Mouse (Mus musculus): ENCODE data around the gene Fam107b. TPM values are rescaled to one million over a fixed set of nuclear protein-coding genes. Genes with fewer than 3 reads are reported as not detected.

Fam107b gene
- polyA plus RNA-seq, 1 experiment from 2014 or later = 25.1 TPM

DNA sequence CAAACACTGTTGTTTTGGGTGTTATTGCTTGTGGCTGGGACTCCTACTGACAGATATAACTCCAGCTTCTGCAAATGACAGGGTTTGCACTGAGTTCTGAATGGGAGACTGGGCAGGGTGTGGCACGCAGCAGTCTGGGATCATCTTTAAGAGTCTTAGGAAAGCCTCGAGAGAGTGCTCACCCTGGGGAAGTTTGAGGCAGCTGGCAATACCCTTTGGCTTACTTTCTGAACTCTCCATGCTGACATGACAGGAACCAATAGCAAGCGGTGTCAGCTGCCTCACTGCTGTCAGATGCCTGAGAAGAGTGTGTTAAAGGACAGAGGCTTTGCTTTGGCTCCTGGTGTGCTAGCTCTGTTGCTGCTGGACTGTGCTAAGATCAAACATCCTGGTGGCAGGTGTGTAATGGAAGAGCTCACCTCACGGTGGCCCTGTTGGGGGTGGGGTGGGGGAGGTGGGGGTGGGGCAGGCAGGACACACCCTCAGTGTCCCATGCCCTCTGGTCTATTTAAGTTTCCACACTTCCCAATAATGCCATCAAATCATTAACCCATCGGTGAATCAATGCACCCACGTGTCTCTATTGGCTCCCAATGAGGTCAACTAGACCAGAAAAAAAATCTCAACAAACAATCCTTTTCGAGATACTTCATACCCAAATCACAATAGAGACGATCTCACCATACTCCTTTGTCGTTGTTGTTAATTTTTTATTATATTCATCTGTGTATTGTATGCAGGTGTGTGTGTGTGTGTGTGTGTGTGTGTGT is 70.9 kb downstream of the Fam107b start:
- H3K27me3 ChIP-seq (replicated peaks) = no peaks in the 10 kb centered on the region
- H3K4me2 ChIP-seq = no peak overlapping the region
- H3K9ac ChIP-seq = no peak overlapping the region
- WGBS = 72% methylated on average over 9 of the region's 9 CpGs
- no peaks in the 10 kb centered on the region for H3K4me1 ChIP-seq
- no peaks in the 10 kb centered on the region for H3K36me3 ChIP-seq
- no peak overlapping the region for H3K27ac ChIP-seq (replicated peaks)
- no peak overlapping the region for H3K4me3 ChIP-seq
- no peaks in the 10 kb centered on the region for H3K9me3 ChIP-seq
- ATAC-seq (ENCODE audit: extremely low read depth, insufficient number of reproducible peaks, low FRiP score, low TSS enrichment) = no peak

- H3K9ac ChIP-seq = no peak overlapping the region
- H3K4me2 ChIP-seq = no peak overlapping the region
- H3K36me3 ChIP-seq = no peaks in the 10 kb centered on the region
- ATAC-seq (ENCODE audit: extremely low read depth, insufficient number of reproducible peaks, low FRiP score, low TSS enrichment) = no peak
- H3K4me3 ChIP-seq = no peak overlapping the region
- H3K4me1 ChIP-seq = no peaks in the 10 kb centered on the region
- H3K9me3 ChIP-seq = no peaks in the 10 kb centered on the region
- H3K27ac ChIP-seq (replicated peaks) = no peak overlapping the region
- H3K27me3 ChIP-seq (replicated peaks) = no peaks in the 10 kb centered on the region
Measured at GRCm38 (mm10) chr2:3642949-3643348, 72.7 kb downstream of the Fam107b start.

DNA sequence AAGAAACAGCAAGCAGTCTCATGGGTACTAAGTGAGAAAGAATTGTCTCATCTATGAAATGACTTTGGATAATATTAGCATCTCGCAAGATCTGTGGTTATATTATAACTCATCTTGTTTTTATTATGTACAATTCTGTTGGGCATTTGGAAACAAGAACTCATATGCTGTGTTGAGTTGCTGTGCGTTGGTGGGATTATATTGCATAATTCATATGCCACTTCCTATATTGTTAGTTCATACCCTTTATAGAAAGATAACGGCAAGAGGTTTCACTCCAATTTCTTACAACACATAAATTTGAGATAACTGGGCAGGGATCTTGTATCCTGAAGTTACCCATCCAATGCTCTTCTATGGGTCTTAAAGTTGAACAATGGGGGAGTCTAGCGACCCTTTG is 75.5 kb downstream of the Fam107b start:
- 81% methylated on average over 4 of the region's 4 CpGs for WGBS
- Histone ChIP-seq H3K4me2 (no peak overlapping the region), H3K27me3 (replicated peaks) (no peaks in the 10 kb centered on the region), H3K36me3 (no peaks in the 10 kb centered on the region), H3K9ac (no peak overlapping the region), H3K4me3 (no peak overlapping the region), H3K9me3 (no peaks in the 10 kb centered on the region), H3K4me1 (no peaks in the 10 kb centered on the region), H3K27ac (replicated peaks) (no peak overlapping the region)
- no peak for ATAC-seq (ENCODE audit: extremely low read depth, insufficient number of reproducible peaks, low FRiP score, low TSS enrichment)

DNA sequence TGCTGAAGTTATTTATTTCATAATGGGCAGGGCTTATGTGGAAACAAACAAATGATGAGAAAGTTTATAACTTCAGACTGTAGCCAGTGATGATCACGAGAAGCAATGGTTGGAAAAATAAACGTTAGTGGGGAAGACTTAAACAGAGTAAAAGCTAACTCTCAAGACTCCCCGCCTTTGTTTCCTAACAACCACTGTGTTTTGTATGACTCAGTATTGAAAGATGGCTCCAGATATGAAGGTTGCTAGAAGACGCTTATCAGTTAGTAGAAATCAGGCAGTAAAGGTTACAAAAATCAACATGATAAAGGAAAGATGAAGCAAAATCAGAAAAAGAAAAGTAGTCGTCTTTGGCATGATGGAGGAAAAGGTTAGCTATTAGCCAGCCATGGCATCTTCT is 78.9 kb downstream of the Fam107b start:
- ATAC-seq (ENCODE audit: extremely low read depth, insufficient number of reproducible peaks, low FRiP score, low TSS enrichment) = no peak
- H3K4me1 ChIP-seq = no peaks in the 10 kb centered on the region
- no peaks in the 10 kb centered on the region for H3K9me3 ChIP-seq
- no peak overlapping the region for H3K4me3 ChIP-seq
- no peak overlapping the region for H3K27ac ChIP-seq (replicated peaks)
- no peak overlapping the region for H3K9ac ChIP-seq
- H3K27me3 ChIP-seq (replicated peaks) = no peaks in the 10 kb centered on the region
- 67% methylated on average over 5 of the region's 5 CpGs for WGBS
- no peaks in the 10 kb centered on the region for H3K36me3 ChIP-seq
- no peak overlapping the region for H3K4me2 ChIP-seq

- no peak overlapping the region for H3K4me3 ChIP-seq
- ATAC-seq (ENCODE audit: extremely low read depth, insufficient number of reproducible peaks, low FRiP score, low TSS enrichment) = no peak
Measured at GRCm38 (mm10) chr2:3654606-3655005, 84.3 kb downstream of the Fam107b start.

DNA sequence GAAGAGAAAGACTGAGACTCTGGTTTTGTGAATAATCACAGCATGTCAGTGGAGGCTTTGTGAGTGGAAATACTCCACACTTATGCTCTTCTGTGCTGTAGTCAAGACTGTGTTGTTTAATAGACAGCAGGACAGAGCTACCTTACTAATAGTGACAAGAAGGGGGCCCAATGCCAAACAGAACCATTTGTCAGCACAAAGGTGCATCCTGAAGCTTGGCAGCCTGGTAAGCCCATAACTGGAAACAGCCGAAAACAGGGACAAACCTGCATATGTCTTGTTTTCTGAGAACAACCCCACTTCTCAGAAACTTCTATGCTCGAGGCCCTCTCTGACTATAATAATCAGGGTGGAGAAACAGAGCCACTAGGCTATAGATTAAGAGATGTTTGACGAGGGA is 85.8 kb downstream of the Fam107b start:
- Histone ChIP-seq H3K27me3 (replicated peaks) (no peaks in the 10 kb centered on the region), H3K9me3 (no peaks in the 10 kb centered on the region), H3K4me1 (peaks cover 17% of the 10 kb centered on the region), H3K36me3 (no peaks in the 10 kb centered on the region), H3K4me3 (no peak overlapping the region), H3K9ac (no peak overlapping the region), H3K4me2 (no peak overlapping the region), H3K27ac (replicated peaks) (no peak overlapping the region)
- no peak for ATAC-seq (ENCODE audit: extremely low read depth, insufficient number of reproducible peaks, low FRiP score, low TSS enrichment)
- 68% methylated on average over 3 of the region's 3 CpGs for whole genome bisulfite sequencing

More at GRCm38 (mm10) chr2:3654606-3655005, 84.3 kb downstream of the Fam107b start:
- Histone ChIP-seq H3K4me1 (peaks cover 17% of the 10 kb centered on the region), H3K27me3 (replicated peaks) (no peaks in the 10 kb centered on the region), H3K36me3 (no peaks in the 10 kb centered on the region), H3K9ac (no peak overlapping the region), H3K27ac (replicated peaks) (no peak overlapping the region), H3K4me2 (no peak overlapping the region), H3K9me3 (no peaks in the 10 kb centered on the region)

- Histone ChIP-seq H3K36me3 (no peaks in the 10 kb centered on the region), H3K27me3 (replicated peaks) (no peaks in the 10 kb centered on the region), H3K9ac (no peak overlapping the region), H3K4me3 (no peak overlapping the region), H3K4me2 (no peak overlapping the region), H3K4me1 (peaks cover 17% of the 10 kb centered on the region), H3K27ac (replicated peaks) (no peak overlapping the region), H3K9me3 (no peaks in the 10 kb centered on the region)
- WGBS = 77% methylated on average over 6 of the region's 6 CpGs
- ATAC-seq (ENCODE audit: extremely low read depth, insufficient number of reproducible peaks, low FRiP score, low TSS enrichment) = no peak
Measured at GRCm38 (mm10) chr2:3656834-3657233, 86.5 kb downstream of the Fam107b start.

- Histone ChIP-seq H3K27me3 (replicated peaks) (no peaks in the 10 kb centered on the region), H3K9me3 (no peaks in the 10 kb centered on the region), H3K4me3 (no peak overlapping the region), H3K9ac (no peak overlapping the region), H3K4me2 (no peak overlapping the region), H3K4me1 (peaks cover 17% of the 10 kb centered on the region), H3K36me3 (no peaks in the 10 kb centered on the region), H3K27ac (replicated peaks) (no peak overlapping the region)
- 76% methylated on average over 5 of the region's 5 CpGs for WGBS
- no peak for ATAC-seq (ENCODE audit: extremely low read depth, insufficient number of reproducible peaks, low FRiP score, low TSS enrichment)
Measured at GRCm38 (mm10) chr2:3657376-3657775, 87.1 kb downstream of the Fam107b start.

DNA sequence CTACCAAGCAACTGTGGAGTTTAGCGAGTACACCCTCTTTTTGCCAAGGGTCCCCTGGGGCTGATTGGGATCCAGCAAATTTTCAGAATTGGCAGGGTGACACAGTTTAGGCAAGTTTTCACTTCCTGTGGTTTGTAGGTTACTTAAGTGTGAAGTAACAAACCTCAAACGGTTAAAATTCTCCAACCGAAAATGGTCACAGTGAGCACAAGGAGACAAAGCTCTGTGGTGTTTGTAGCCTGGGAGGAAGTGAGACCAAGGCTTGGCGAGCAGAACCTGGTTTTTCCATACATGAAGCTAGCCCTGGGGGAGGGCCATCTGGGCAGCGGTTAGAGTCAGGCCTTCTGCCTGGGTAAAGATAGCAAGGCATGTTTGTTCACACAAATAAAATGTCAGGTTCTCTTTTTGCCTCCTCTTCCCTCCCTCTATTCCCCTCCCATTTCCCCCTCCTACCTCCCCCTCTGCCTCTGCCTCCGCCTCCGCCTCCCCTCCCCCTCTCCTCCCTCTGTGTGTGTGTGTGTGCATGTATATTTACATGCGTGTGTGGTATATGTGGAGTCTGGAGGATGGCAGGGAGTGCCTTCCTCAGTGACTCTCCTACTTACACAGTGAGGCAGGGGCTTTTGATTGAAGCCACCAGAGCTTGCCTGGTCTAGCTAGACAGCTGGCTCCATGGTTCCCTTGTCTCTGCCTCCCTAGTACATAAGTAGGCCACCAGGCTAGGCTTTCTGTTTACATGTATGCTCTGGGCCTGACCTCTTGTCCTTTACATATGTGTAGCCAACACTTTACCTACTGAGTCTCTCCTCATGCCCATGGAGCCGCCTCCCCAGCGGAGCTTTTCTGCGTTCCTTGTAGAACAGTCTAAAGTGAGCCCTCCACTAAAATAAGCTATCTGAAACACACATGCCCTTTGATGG is 87.8 kb downstream of the Fam107b start:
- Histone ChIP-seq H3K27me3 (replicated peaks) (no peaks in the 10 kb centered on the region), H3K4me2 (no peak overlapping the region), H3K27ac (replicated peaks) (no peak overlapping the region; the same call in 1 of the 2 replicates), H3K36me3 (no peaks in the 10 kb centered on the region), H3K4me3 (no peak overlapping the region), H3K9me3 (no peaks in the 10 kb centered on the region), H3K4me1 (peaks cover 17% of the 10 kb centered on the region), H3K9ac (no peak overlapping the region)
- no peak for ATAC-seq (ENCODE audit: extremely low read depth, insufficient number of reproducible peaks, low FRiP score, low TSS enrichment)
- 67% methylated on average over 11 of the region's 11 CpGs for WGBS

DNA sequence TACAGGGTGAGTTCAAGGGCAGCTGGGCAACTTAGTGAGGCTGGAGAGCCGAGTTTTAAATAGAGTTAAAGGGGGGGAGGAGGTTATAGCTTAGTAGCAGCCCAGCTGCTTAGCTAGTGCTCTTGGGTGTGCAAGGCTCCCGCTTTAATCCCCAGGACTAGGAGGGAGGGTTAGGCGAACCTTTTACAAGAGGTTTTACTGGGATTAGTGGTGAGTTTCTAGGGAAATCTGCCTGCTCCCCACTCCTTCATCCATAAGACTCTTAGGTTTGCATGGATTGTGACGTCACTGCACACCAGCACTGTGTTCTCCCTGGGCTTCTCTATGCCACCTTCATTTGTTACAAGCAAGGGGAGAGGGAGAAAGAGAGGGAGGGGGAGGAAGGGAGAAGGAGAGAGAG is 88.6 kb downstream of the Fam107b start:
- no peak overlapping the region for H3K4me2 ChIP-seq
- WGBS = 29% methylated on average over 4 of the region's 4 CpGs
- no peaks in the 10 kb centered on the region for H3K36me3 ChIP-seq
- no peak overlapping the region for H3K9ac ChIP-seq
- ATAC-seq (ENCODE audit: extremely low read depth, insufficient number of reproducible peaks, low FRiP score, low TSS enrichment) = no peak
- peaks cover 17% of the 10 kb centered on the region for H3K4me1 ChIP-seq
- H3K4me3 ChIP-seq = no peak overlapping the region
- H3K27me3 ChIP-seq (replicated peaks) = no peaks in the 10 kb centered on the region
- no peaks in the 10 kb centered on the region for H3K9me3 ChIP-seq
- H3K27ac ChIP-seq (replicated peaks) = no peak overlapping the region

- H3K9me3 ChIP-seq = no peaks in the 10 kb centered on the region
- 39% methylated on average over 5 of the region's 5 CpGs for WGBS
- ATAC-seq (ENCODE audit: extremely low read depth, insufficient number of reproducible peaks, low FRiP score, low TSS enrichment) = no peak
Measured at GRCm38 (mm10) chr2:3659300-3659910, 89.1 kb downstream of the Fam107b start.

More at GRCm38 (mm10) chr2:3659300-3659910, 89.1 kb downstream of the Fam107b start:
- Histone ChIP-seq H3K36me3 (no peaks in the 10 kb centered on the region), H3K4me3 (no peak overlapping the region), H3K27ac (replicated peaks) (0 out of 2 replicates have a peak overlapping the region, but pooled peaks have one; percentile 24), H3K27me3 (replicated peaks) (no peaks in the 10 kb centered on the region), H3K4me2 (no peak overlapping the region), H3K9ac (no peak overlapping the region), H3K4me1 (peaks cover 17% of the 10 kb centered on the region)

Data from heart, embryonic 13.5 days (tissue).